Mouse (Mus musculus) CD4-positive helper T cell, adult 2 months (primary cell): ENCODE measurements around the gene Brdt.
"Not testable (repeated sequence)": the region's sequence is repeated elsewhere in the genome, so short reads cannot be mapped to it uniquely, and the experiment has no call there.

ENCODE experiments used
- DNase-seq: peaks from one replicate; pipeline ENCODE4 v3.0.0-alpha.2; 2012; ENCODE audit warnings: low read depth, missing footprints, low spot score

Gene Brdt

DNA sequence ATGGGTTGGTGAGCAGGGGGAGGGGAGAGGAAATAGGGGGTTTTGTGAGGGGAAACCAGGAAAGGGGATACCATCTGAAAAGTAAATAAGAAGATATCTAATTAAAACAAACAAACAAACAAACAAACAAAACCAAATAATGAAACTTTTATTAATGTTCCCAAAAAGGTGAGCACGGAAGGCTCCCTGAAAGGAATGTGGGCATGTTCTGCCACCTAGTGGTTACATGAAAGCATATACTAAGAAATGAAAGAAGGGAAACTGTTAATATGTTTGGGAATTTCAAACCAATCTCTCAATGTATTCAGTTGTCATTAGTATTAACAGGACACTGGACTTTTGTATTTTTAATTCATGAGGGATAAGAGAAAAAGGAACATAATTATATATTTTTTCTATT, 10.3 kb upstream of the Brdt start:
- peak; percentile 52 for DNase-seq

DNA sequence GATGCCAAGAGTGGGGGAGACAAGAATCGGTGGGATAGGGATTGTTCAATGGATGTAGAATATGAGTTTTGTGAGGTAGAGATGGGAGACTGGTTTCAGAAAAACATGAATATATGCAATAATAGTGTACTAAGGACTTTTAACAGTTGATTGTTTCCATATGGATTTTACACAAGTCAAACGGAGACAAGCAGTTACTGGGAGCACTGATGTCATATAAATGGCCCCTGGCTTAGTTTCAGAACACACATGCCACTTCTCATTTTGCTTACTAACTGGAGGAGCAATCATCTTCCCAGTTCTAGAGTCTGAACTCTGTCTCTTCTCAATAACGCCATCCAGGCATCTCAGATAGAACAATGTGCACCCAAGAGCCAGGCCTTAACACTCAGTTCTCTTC, 9.4 kb downstream of the Brdt start:
- DNase-seq, result no peak

DNA sequence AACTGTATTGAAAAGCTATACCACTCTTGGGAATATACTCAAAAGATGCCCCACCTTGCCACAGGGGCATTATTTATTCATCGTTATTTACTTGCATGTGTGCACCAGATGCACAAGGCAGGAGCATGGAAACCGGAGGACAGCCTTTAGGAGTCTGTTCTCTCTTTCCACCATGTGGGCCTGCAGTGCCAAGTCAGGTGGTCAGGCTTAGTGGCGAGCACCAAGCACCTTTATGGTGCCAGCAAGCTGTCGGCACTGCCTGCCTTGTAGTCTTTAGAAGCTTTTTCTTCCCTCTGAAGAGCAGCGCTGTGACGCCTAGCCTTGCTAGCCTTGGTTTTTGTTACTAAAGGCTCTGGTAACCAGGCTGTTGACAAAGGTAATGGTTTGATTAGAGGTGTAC, 11.9 kb downstream of the Brdt start:
- DNase-seq, result no peak

DNA sequence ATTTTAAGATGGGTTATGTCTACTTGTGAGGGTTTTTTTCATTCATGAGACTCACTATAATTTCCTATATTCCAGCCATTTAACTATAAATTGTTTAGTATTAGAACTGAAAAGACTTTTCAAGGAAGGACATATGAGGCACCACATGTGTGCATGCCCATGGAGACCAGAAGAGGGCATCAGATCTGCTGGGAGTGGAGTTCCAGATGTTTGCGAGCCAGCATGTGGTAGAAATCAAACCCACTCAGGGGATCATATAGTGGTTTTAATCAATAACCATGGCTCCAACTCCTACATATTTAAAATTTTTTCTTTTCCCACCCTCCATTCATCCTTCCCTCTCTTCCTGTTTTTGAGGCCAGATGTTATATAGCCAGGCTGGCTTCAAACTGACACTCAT, 15.3 kb downstream of the Brdt start:
- DNase-seq, result peak; percentile 8

DNA sequence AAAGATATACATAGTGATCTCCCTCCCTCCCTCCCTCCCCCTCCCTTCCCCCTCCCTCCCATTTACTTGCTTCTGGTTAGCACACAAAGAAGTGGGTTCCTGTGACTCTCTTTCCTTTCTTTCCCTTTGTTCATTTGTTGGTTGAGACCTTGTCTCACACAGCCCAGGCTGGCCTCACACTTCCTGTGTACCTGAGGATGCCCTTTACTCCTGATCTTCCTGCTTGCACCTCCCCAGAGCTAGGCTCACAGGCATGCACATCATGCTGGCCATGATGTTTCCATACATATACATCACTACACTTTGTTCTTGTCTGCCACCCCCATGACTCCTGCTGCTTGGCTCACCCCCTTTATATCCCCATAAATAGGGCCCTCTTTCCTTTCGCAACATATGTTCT, 21.6 kb downstream of the Brdt start:
- DNase-seq, result peak; percentile 43

DNA sequence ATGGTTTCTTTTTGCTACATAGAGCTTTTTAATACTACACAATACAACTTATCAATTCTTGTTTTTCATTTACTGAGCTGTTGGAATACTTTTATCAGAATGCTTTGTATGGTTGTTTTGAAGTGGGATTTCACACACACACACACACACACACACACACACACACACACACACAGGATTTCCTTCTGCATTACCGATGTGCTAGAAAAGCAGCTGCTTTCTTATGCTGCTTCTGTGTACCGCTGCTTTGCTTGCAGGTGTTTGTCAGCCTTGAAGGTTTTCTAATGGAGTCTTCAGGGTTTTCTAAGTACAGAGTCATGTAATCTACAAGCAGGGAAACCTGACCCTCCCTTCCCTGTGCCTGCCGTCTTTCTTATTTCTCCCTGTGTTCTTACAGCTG, 23.0 kb downstream of the Brdt start:
- DNase-seq, result peak; percentile 73

DNA sequence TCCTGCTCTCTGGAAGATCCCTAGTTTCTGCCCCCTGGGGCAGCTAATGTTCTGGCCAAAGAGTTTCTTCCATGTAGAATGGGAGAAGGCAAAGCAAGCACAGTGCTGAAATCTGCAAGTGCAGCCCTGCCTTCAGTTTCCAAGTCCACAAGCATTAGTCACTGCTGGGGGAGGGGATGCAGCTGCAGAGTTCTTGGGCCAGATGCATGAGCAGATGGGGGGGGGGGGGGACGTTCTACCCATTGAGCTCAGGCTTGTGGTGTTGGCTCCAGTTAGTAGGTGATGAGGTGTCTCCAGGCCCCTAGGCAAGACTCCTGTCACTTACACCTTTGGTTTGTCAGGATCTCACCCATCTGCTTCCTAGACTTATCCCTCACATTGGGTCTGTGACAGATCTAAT, 24.8 kb downstream of the Brdt start:
- peak; percentile 11 for DNase-seq

DNA sequence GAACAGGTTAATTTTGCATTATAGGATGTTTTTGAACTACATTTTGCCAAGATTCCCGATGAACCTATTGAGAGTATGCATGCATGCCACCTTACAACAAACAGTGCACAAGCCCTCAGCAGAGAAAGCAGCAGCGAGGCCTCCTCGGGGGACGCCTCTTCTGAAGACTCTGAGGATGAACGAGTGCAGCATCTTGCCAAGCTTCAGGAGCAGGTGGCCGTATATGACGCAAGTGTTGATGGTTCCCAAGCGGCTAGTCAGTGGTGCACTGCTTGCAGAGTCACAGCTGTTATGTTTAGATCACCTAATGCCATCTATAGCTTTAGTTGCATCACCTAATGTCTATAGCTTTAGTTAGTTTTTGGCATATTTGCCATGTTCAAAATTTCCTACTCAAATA, 26.8 kb downstream of the Brdt start:
- no peak for DNase-seq

DNA sequence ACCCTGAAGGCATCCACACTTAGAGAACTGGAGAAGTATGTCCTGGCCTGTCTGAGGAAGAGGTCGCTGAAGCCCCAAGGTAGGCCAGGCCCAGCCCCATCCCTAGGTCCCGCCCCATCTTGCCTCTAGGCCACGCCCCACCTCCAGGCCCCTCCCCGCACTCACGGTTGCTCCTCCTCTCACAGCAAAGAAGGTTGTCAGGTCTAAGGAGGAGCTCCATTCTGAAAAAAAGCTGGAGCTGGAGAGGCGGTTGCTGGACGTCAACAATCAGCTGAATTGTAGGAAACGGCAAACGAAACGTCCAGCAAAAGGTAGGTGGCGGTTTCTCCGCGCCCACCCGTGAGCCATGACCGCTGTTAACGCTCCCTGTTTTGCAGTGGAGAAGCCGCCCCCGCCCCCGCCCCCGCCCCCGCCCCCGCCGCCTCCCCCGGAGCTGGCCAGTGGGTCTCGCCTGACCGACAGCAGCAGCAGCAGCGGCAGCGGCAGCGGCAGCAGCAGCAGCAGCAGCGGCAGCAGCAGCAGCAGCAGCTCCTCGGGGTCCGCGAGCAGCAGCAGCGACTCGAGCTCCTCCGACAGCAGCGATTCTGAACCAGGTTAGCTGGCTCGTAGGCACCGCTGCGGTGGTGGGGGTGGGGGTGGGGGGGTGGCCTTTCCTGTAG, 28.6 kb downstream of the Brdt start:
- DNase-seq, result peak; percentile 88

DNA sequence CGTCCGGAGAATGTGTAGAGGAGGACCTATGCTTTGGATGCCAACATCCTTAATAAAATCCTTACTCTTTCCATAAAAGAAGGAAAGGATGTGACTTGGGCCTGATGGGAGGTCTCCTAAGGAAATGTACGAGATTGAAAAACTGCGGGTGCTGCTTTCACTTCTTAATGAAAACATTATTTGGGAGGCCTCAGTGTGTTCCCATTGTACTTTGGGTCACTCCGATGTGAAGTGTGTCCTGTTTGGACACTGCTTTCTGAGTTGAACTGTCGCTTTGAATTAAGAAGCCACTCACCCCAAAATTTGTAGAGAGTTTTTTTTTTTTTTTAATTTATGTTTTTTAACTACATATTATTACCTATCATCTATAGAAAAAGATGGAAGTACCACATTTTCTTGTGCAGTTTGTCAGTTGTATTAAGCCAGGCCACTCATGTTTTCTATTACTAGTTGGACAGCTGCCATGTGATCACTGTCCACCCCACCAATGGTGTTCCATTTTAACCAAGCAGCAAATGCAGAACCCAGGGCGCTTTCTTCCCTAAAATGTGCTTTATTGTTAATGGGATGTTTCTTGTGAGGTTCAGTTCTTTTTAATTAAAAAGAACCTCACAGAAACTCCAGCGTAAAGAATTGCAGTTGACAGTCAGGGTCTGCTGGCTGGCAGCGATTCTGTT, 29.2 kb downstream of the Brdt start:
- DNase-seq, result no peak

DNA sequence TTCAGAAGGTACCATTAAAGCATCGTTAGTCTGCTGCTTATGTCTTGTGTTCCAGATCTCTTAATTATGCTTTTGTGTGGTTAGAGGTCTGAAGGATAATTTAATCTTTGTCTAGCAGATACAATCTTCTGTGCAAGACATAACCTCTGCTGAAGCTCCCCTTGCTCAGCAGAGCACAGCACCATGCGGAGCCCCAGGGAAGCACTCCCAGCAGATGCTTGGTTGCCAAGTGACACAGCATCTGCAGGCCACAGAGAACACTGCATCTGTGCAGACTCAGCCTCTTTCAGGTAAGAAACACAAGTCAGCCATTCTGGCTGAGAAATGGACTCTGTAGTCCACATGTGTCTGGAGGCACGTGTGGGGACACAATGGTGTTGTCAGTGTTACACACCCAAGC, 39.1 kb downstream of the Brdt start:
- no peak for DNase-seq

DNA sequence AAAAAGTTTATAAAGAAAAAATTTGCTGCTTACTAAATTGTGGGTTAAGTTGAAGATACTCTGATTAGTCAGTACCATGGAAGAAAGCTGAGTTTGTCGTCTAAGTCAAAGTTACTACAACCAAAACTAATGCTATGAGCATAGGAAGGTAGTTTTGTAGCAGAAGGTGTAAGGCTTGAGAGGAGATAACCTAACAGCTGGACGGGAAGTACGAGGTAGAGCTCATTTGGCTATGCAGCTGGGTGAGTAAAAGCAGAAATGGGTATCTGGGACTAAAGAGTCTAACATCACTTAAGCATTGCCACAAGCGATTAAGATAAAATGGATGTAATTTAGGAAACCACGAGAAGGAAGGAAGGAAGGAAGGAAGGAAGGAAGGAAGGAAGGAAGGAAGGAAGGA, 40.4 kb downstream of the Brdt start:
- no peak for DNase-seq

DNA sequence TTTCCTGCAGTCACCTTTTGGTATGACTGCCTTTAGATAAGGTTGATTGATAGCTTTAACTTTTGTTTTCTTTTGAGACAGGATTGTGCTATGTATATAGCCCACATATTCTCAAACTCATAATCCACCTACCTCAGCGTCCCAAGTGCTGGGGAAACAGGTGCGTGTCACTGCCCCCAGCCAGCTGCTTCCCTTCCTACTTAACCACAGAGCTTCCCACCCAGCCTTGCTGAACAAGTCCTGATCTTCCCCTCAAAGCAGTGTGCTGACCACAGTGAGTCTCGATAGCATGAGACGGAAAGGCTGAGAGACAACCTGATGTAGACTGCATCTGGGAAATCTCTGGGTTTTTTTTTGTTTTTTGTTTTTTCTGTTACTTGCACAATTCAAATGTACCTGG, 42.3 kb downstream of the Brdt start:
- DNase-seq, result peak; percentile 22

DNA sequence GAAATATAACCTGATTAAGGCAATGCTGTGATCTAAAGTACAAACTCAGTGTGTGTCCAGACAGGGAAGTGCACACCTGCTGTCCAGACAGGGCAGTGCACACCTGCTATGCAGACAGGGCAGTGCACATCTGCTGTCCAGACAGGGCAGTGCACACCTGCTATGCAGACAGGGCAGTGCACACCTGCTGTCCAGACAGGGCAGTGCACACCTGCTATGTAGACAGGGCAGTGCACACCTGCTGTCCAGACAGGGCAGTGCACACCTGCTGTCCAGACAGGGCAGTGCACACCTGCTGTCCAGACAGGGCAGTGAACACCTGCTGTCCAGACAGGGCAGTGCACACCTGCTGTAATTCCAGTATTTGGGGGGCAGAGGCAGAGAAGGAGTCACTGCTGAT, 55.5 kb downstream of the Brdt start:
- DNase-seq, result not testable (repeated sequence)

DNA sequence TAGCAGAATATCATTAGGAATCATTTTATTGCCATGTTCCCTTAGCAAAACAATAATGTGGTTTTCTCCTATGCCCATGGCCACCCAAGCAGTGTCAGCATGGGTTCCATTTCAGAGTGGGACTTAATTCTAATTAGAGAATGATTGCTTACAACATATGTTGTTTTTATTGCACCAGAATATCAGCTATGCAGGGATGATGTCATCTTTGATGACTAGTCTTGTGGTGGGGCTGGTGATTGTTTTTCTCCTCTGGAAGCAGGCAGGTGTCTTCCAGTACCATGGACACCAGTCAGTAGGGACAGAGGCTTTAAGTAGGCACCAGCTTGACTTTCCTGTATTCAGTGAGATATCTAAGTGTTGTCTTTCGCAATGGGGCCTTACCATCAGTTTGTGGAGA, 56.8 kb downstream of the Brdt start:
- DNase-seq, result no peak

DNA sequence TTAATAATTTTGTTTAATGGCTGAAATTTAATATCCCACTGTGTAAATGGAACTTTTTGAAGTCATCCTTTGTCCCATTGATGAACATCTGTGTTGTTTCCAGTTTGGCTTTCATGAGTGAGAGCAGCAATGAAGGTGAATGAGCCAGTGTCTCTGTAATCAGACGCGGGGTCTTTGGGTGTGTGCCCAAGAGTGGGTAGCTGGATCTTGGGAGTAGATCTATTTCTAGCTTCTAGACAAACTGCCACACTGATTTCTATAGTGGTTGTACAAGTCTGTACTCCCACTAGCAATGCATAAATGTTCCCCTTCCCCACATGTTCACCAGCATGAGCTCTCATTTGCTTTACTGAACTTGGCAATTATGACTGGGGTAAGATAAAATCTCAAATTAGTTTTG, 58.4 kb downstream of the Brdt start:
- no peak for DNase-seq

DNA sequence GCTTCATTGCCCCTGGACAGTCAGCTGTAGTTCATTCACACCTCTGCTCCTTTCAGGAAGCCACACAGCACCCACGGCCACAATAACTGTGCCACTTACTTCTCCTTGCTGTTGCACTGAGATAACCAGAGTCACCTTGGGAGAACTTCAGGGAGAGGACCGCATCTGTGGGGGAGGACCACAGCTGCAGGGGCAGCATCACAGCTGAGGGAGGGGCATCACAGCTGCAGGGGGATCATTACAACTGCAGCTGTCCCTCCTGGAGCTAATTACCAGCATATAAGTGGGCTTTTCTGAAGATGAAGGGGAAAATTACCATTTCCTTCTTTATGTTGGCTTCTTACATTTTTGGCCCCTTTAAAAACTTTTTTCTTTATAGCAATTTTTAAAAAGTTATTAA, 63.5 kb downstream of the Brdt start:
- DNase-seq, result no peak

DNA sequence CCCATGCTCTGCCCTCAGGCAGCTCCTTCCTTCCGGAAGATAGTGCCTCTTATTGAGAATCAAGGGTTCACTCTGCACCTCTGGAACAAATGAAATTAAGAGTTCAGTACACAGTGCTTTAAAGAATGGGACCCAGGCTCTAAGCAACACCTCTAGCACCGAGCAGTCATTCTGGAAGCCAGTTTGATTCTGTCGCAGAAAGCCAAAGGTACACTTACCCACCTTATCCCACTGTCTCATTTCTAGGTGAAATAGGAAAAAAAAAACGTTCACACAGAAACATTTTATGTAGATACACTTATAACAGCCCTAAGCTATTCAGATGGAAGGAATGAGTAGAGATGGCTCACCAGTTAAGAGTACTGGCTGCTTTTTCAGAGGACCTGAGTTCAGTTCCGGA, 71.5 kb downstream of the Brdt start, which contains the start of gene Ephx4:
TSS of gene Ephx4 (plus strand) at position 301 of the 400 bp plus-strand sequence.
- DNase-seq, result no peak

DNA sequence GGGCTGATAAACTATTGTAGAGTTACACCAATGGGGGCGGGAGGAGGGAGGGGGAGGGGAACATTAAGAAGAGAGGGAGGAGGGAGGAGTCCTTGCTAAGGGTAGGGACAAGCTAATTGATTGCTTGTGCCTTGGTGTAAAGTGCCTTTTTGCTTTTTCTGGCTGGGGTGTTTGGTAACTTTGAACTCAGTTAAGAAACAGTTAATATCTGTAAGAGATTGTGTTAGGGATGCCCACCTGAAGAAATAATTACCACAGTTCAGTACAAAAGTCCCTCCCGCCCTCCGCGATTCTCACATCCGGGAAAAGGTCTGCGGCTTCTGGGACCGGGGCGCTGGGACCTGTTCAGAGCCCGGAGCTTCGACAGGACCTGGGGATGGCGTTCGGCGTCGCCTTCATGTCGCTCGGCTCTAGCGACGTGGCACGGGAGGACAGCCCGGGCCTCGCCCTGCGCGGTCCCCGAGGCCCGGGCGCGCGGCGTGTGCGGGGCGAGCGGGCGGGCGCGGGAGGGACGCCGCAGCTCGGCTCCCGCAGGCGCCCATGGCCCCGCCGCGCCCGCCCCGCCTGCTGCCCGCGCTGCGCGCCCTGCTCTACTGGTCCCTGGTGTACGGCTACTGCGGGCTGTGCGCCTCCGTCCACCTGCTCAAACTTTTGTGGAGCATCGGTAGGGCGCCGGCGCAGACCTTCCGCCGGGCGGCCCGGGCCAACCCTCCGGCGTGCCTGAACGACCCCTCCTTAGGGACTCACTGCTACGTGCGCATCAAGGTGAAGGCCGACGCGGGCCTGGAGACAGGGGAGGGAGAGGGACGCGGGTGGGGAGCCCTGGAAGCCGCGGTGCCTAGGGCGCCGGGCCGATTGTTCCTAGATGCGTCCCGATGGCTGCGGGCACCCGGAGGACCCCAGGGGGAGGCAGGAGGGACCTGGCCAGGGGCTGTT, 72.3 kb downstream of the Brdt start:
- peak; percentile 44 for DNase-seq

DNA sequence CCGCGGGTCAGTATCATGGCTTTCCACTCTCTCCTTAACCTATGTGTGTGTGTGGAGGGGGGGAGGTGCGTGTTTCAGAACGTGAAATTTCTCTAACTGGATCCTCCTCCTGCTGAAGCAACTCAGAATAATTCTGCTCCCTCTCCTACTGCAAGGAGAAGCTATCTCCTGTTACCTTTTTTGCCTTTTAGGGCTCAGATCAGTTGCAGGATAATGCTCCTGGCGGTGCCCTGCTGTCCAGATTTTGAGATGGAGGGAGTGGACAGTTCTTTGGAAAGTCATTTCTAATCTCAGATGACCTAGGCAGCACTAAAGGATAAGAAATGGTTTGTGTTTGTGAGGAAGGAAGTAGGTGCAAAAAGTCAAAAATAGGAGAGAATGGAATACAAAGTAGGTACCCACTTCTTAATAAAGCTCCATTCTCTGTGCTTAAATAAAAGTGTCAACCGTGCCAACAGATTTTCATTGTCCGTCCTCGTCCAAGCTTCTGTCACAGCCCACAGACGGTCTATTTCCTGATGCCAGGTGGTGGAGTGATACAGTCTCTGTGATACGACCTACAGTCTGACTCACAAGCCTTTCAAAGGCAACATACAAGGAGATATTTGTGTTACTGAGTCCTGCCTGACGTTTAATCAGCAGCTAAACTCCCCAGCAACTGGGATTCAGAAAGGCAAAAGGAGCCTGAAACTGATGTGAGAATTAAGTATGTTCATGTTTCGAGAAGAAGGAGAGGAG, 73.2 kb downstream of the Brdt start:
- no peak for DNase-seq

DNA sequence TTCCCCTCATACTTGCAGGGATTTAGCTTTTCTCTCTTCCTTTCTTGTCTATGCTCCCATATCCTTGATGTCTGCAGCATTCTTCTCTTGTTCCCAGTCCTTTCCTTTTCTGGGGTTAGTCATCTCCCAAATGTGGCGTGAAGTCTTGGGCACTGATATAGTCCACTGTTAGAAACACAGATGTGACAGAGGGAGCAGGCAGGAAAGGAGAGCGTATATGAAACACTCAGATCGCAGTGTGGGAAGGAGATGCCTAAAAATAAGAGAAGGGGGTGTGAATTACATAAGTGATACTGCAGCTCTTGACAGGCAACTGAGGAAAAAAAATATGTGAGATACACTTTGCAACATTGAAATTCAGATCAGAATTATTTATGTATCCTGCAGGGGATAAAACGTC, 74.4 kb downstream of the Brdt start:
- no peak for DNase-seq

DNA sequence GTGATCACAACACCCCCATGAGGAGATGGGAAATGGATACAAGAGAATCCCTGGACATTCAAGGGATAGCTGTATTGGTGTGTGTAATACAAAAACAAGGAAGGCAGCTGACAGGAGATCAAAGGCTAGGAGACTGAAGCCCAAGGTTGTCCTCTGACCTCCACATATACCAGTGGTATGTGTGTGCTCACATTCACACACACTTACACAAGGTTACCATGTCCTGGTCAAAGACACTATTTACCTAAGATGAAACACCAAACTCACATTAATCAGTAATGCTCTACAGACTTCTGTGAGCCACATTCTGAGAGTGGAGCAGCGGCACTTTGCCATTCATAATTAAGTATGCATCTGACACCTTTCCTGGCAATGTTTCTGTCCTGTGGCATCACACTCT, 79.3 kb downstream of the Brdt start:
- no peak for DNase-seq
